Mouse (Mus musculus) heart, adult 10 weeks (tissue): ENCODE measurements around the gene Peg12. TPM values are rescaled to one million over a fixed set of nuclear protein-coding genes. Genes with fewer than 3 reads are reported as not detected.

ENCODE experiments used
- polyA plus RNA-seq: library from polyadenylated mRNA; stranded (reverse); fragments of 350-450 nt; fragmentation: Illumina TruSeq; extraction: RNeasy Lipid Tissue Mini Kit (QIAGEN cat#74804); gene quantifications from one replicate; pipeline ENCODE4 v1.2.3, GENCODE M21; 2014; ENCODE audit warnings: low read depth, low replicate concordance

The Peg12 gene
- 0.45 TPM for polyA plus RNA-seq

GRCm38 (mm10) chr7:62463878-62464755, at the start of gene Peg12:
Peg12 (minus strand) TSS chr7:62464510.

GRCm38 (mm10) chr7:62419493-62420360, 44.6 kb downstream of the Peg12 start, which contains the start of gene Mkrn3:
Mkrn3 (minus strand) TSS chr7:62420139.

Other genes starting within 250 kb of the Peg12 start
- gene Ndn, start 117.9 kb downstream of the Peg12 start, polyA plus RNA-seq = 3.9 TPM
- gene Magel2, start 87.5 kb downstream of the Peg12 start, polyA plus RNA-seq = not detected
- gene Mkrn3, start 44.4 kb downstream of the Peg12 start, polyA plus RNA-seq = 0.24 TPM